ENCODE assay signal across 9 mouse cellular contexts in the genomic region with DNA sequence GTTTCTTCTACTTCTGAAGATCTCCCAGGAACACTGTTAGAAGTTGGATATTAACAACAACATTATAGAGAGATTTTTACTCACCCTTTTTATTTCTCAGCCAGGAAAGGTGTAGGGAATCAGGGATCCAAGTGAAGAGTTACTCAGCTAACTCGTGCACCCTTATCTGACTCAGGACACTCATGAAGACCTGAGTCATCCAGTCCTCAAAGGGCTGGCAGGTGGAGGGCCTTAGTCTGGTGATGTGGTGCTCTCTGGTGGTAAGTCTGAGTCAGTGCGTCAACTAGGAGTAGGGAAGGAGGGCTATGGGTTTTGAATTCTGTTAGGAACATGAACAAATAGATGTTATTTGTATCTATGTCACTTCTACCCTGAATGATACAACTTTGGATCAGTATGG. TPM values are rescaled to one million over a fixed set of nuclear protein-coding genes. Genes with fewer than 3 reads are reported as not detected.
DNase-seq lines count a peak whose midpoint lies in the region; ATAC-seq and TF ChIP-seq lines count a peak whose summit lies in the region.
"Had no signal": no experiment of that assay in that cellular context is flagged by ENCODE, and none has a peak within 500 bp of the region (broad histone marks: within the 10 kb centered on the region; RNA-seq: fewer than 3 reads in every experiment).

No protein-coding gene starts in this region.

- no peaks in the 10 kb centered on the region for H3K36me3 ChIP-seq in G1E (replicated peaks)

- DNase-seq in left cerebral cortex, adult 18-20 months (ENCODE audit: low spot score in 2 of 2): peak; percentile 3 to 4
- no peak for DNase-seq in left cerebral cortex, adult 11 months (ENCODE audit: low spot score)
- DNase-seq in G1E (ENCODE audit: low spot score): peak; percentile 27
- DNase-seq in brain, adult 2 months (ENCODE audit: low read depth, low spot score): peak; percentile 80
- peak; percentile 36 for DNase-seq in fibroblast of lung, adult 2 months (ENCODE audit: low read depth)
- DNase-seq in liver: peak; percentile 70
- peak; percentile 27 for DNase-seq in retina, postnatal 7 days (ENCODE audit: low read depth, low spot score)
- no peak for DNase-seq in frontal cortex, postnatal 25 days (ENCODE audit: low spot score in 2 of 2)

- TF ChIP-seq CTCF in G1E (IDR thresholded peaks at IDR 0.05; ENCODE audit: low read depth, low read length): peak; percentile 34; the same call in 1 of the 2 replicates

- peak; percentile 49; the same call in 1 of the 2 replicates for ATAC-seq in G1E (ENCODE audit: extremely low read depth, insufficient number of reproducible peaks, low FRiP score, poor library complexity, severe bottlenecking)

- H3K4me1 ChIP-seq in G1E (ENCODE audit: insufficient read depth, low read depth, low read length): peaks cover 13% of the 10 kb centered on the region

- no peaks in the 10 kb centered on the region for H3K9me3 ChIP-seq in G1E (replicated peaks)

- no peak overlapping the region for H3K4me3 ChIP-seq in G1E (ENCODE audit: low read depth, low read length)

- peaks cover 5% of the 10 kb centered on the region for H3K27me3 ChIP-seq in G1E (ENCODE audit: insufficient read depth, low read length)

RNA-seq across cellular contexts. Expression of gene Gm11492, which starts 47.2 kb away (rescaled TPM):
- under 1 TPM in 1 of 2 experiments, not detected in 1; 0.21 TPM for total RNA-seq in left cerebral cortex, adult 18-20 months (2021)
- total RNA-seq in G1E (2014; fragmentation: Nextera tagmentation) (not detected in 2 replicates), G1E (2017) (0.05 TPM in 1 of 2 replicates, not detected in the other)
- not detected in 2 replicates for polyA plus RNA-seq in G1E (2012)
- total RNA-seq: layer of hippocampus, adult 18-20 months had no signal

RNA-seq across cellular contexts. Expression of gene Sept4, which starts 49.4 kb away (rescaled TPM):
- total RNA-seq in left cerebral cortex, adult 18-20 months (2021): 100 to 1,000 TPM; 175 to 183 TPM
- total RNA-seq in G1E (2014; fragmentation: Nextera tagmentation): 3.1 TPM in 1 of 2 replicates, not detected in the other
- 1.2 and 2.6 TPM in 2 replicates for total RNA-seq in G1E (2017)
- polyA plus RNA-seq in G1E (2012): 0.61 and 0.91 TPM in 2 replicates

Comparison
In these comparisons a context has a peak if more than half of its experiments do, and no peak if none do; other contexts are left out.
1. DNase-seq: peak in left cerebral cortex, adult 18-20 months (2 of 2), G1E (single experiment), brain, adult 2 months (single experiment), fibroblast of lung, adult 2 months (single experiment), liver (single experiment) and retina, postnatal 7 days (single experiment); none in left cerebral cortex, adult 11 months (single experiment) and frontal cortex, postnatal 25 days (0 of 2).
2. RNA of gene Sept4, which starts 49.4 kb away (total RNA-seq): 175 to 183 TPM in left cerebral cortex, adult 18-20 months; 1.2 to 3.1 TPM in G1E; every median in the first group is over 10 times any median in the second.